Mouse (Mus musculus) 416B (cell line): ENCODE data around the gene Npff.
A peak's percentile ranks its signal among the peaks of the same experiment; 100 is the strongest.

Experiments used
- DNase-seq: peaks from one replicate; pipeline ENCODE4 v3.0.0; 2011; ENCODE audit warnings: low read depth

Npff gene

GRCm38 (mm10) chr15:102519211-102520141 is 5.3 kb downstream of the Npff start:
- DNase-seq = no peak

- no peak for DNase-seq
Measured at GRCm38 (mm10) chr15:102518859-102519201, 5.9 kb downstream of the Npff start.

- peak; percentile 100 for DNase-seq
Measured at GRCm38 (mm10) chr15:102517976-102518858, 6.5 kb downstream of the Npff start, which contains the start of gene Tarbp2. Gene Tarbp2, plus strand, starts transcription at chr15:102518192.

- DNase-seq = no peak
Measured at GRCm38 (mm10) chr15:102517631-102517975, 7.1 kb downstream of the Npff start.

GRCm38 (mm10) chr15:102516728-102517404 is 7.9 kb downstream of the Npff start, which contains the start of gene Map3k12:
Gene Map3k12, minus strand, starts transcription at chr15:102517064.
- peak; percentile 65 for DNase-seq

- no peak for DNase-seq
Measured at GRCm38 (mm10) chr15:102516293-102516692, 8.4 kb downstream of the Npff start.

- DNase-seq = no peak
Measured at GRCm38 (mm10) chr15:102515791-102516190, 9.0 kb downstream of the Npff start.

- DNase-seq = no peak
Measured at GRCm38 (mm10) chr15:102515261-102515660, 9.5 kb downstream of the Npff start.

GRCm38 (mm10) chr15:102513004-102513403 is 11.7 kb downstream of the Npff start:
- DNase-seq = no peak

GRCm38 (mm10) chr15:102512471-102512870 is 12.3 kb downstream of the Npff start:
- DNase-seq = no peak

- no peak for DNase-seq
Measured at GRCm38 (mm10) chr15:102512010-102512409, 12.7 kb downstream of the Npff start.

GRCm38 (mm10) chr15:102511285-102511833 is 13.4 kb downstream of the Npff start:
- no peak for DNase-seq

GRCm38 (mm10) chr15:102510590-102511284 is 14.0 kb downstream of the Npff start:
- no peak for DNase-seq

GRCm38 (mm10) chr15:102510110-102510509 is 14.6 kb downstream of the Npff start:
- no peak for DNase-seq

- no peak for DNase-seq
Measured at GRCm38 (mm10) chr15:102508336-102508735, 16.4 kb downstream of the Npff start.

- DNase-seq = peak; percentile 49
Measured at GRCm38 (mm10) chr15:102507561-102507960, 17.2 kb downstream of the Npff start.

GRCm38 (mm10) chr15:102506864-102507263 is 17.9 kb downstream of the Npff start:
- no peak for DNase-seq

GRCm38 (mm10) chr15:102506464-102506830 is 18.3 kb downstream of the Npff start:
- peak; percentile 36 for DNase-seq

- no peak for DNase-seq
Measured at GRCm38 (mm10) chr15:102505770-102506463, 18.8 kb downstream of the Npff start.

GRCm38 (mm10) chr15:102505073-102505769 is 19.5 kb downstream of the Npff start:
- DNase-seq = no peak
